Mouse (Mus musculus) liver, embryonic 16.5 days (tissue): Measurements from ENCODE around the gene Col4a1. TPM values are rescaled to one million over a fixed set of nuclear protein-coding genes. Genes with fewer than 3 reads are reported as not detected.

ENCODE experiments used
- ATAC-seq: fragments of 200-750 bp; cut with Nextera tagmentation; 2 replicates; pipeline ENCODE4 v1.8.0; 2017; ENCODE audit warnings: low read depth, mild to moderate bottlenecking, moderate number of reproducible peaks, moderate library complexity
- H3K27ac ChIP-seq: fragments of 300-500 bp; sonication (generic); 2 replicates; pipeline ENCODE4 v1.5.1; 2014; ENCODE audit warnings: mild to moderate bottlenecking, low read length
- H3K27me3 ChIP-seq: fragments of 300-500 bp; sonication (generic); 2 replicates; pipeline ENCODE4 v1.6.1; 2014; ENCODE audit warnings: low read depth, low read length, mixed read lengths; ENCODE audit not compliant: control insufficient read depth, insufficient read depth
- H3K36me3 ChIP-seq: fragments of 300-500 bp; sonication (generic); 2 replicates; pipeline ENCODE4 v1.6.1; 2014; ENCODE audit warnings: mild to moderate bottlenecking; ENCODE audit not compliant: control insufficient read depth, insufficient read depth
- H3K4me1 ChIP-seq: fragments of 300-500 bp; sonication (generic); 2 replicates; pipeline ENCODE4 v1.6.1; 2014; ENCODE audit warnings: low read depth, low read length, mixed read lengths; ENCODE audit not compliant: control insufficient read depth
- H3K4me2 ChIP-seq: fragments of 300-500 bp; sonication (generic); 2 replicates; pipeline ENCODE4 v1.6.1; 2014; ENCODE audit warnings: low read depth, low read length, mixed read lengths
- H3K4me3 ChIP-seq: fragments of 300-500 bp; sonication (generic); 2 replicates; pipeline ENCODE4 v1.5.1; 2014; ENCODE audit warnings: low read depth, mild to moderate bottlenecking, low read length
- H3K9ac ChIP-seq: fragments of 300-500 bp; sonication (generic); 2 replicates; pipeline ENCODE4 v1.6.1; 2014; ENCODE audit warnings: low read depth, low read length
- H3K9me3 ChIP-seq: fragments of 300-500 bp; sonication (generic); replicated peaks from 2 replicates; pipeline ENCODE4 v1.6.1; 2016; ENCODE audit warnings: low read length; ENCODE audit not compliant: control insufficient read depth
- WGBS: fragments of 180-500 bp; shearing (Covaris S2); extraction: QIAGEN DNeasy Blood & Tissue Kit; methylation state at CpG from one replicate; pipeline ENCODE4 v1.1.7; 2014; ENCODE audit not compliant: insufficient replicate concordance; 5-methylcytosine and 5-hydroxymethylcytosine counted together
- polyA plus RNA-seq: library from polyadenylated mRNA; unstranded; fragments of >200 nt; fragmentation: Nextera tagmentation; extraction: Ambion mirVana; gene quantifications from 2 replicates; pipeline ENCODE4 v1.2.1, GENCODE M21; 2015

The Col4a1 gene
- polyA plus RNA-seq, 1 experiment from 2014 or later: 25.7 TPM

DNA sequence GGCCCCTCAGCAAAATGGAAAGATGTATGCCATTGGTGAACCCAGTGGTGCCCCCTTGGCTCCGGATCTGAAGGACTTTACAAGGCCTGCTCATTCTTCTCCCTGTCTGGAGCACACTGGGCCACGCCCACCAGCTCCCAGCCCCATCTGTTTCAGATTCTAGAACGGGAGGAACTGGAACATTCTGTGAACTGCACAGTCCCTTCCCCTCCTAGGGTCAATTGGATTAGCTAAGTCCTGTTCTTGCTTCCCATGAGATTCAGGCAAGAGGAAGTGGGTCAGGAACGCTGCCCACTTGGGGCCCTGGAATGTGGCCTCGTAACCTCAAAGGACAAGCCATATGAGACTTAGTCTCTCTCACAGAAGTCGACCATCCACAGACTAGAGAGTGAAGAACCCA lies 41.8 kb downstream of the Col4a1 start:
- H3K27ac ChIP-seq: no peak overlapping the region
- 40% methylated on average over 6 of the region's 6 CpGs for WGBS

DNA sequence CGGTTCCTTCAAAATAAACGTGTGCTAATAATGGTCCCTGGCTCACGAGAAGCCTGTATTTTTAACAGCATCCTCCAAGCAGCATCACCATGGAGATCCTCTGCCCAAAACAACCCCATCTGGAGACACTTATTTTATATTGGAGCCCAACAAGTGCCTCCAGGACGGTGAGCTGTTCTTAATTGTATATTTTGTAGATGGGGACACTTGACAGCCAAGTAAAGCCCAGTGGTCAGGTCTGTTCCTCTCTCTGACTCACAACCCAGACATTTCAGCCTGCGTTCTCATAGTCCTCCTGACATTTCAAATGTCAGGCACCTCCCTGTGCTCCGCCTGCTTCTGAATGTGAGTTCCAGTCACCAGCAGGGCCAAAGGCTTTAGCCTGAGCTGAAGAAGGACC lies 43.9 kb downstream of the Col4a1 start:
- H3K4me2 ChIP-seq: no peak overlapping the region
- no peaks in the 10 kb centered on the region for H3K9me3 ChIP-seq
- no peak overlapping the region for H3K4me3 ChIP-seq
- H3K27me3 ChIP-seq: no peaks in the 10 kb centered on the region
- no peak overlapping the region for H3K9ac ChIP-seq
- no peak overlapping the region for H3K27ac ChIP-seq
- 69% methylated on average over 6 of the region's 6 CpGs for WGBS
- H3K36me3 ChIP-seq: no peaks in the 10 kb centered on the region
- ATAC-seq: no peak
- H3K4me1 ChIP-seq: no peaks in the 10 kb centered on the region

More for the DNA sequence above, 41.8 kb downstream of the Col4a1 start:
- H3K9ac ChIP-seq: no peak overlapping the region
- no peaks in the 10 kb centered on the region for H3K27me3 ChIP-seq
- H3K9me3 ChIP-seq: no peaks in the 10 kb centered on the region
- H3K4me3 ChIP-seq: no peak overlapping the region
- no peak overlapping the region for H3K4me2 ChIP-seq
- H3K36me3 ChIP-seq: no peaks in the 10 kb centered on the region
- H3K4me1 ChIP-seq: no peaks in the 10 kb centered on the region
- no peak for ATAC-seq

DNA sequence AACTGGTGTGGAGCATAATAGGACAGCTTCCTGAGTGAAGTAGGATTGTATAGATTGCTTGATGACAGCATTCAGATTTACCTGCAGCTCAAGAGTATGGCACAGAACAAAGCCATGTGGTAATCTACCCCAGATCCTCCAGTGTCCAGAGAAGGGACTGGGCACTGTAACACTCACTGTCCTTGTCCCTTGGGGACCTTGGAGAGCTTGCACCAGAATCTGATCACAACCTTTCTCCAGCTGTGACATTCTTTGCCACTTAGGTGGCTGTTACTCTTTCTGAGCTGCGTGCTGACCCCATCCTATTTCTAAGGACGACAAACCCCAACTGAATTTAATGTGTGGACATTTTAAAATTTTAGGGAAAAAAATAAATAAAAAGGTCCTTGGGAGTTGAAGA lies 46.2 kb downstream of the Col4a1 start:
- WGBS: 66% methylated on average over 2 of the region's 2 CpGs
- Histone ChIP-seq H3K4me1 (no peaks in the 10 kb centered on the region), H3K36me3 (no peaks in the 10 kb centered on the region), H3K9me3 (no peaks in the 10 kb centered on the region), H3K4me3 (no peak overlapping the region), H3K27ac (no peak overlapping the region), H3K27me3 (no peaks in the 10 kb centered on the region), H3K4me2 (no peak overlapping the region), H3K9ac (no peak overlapping the region)
- ATAC-seq: no peak

GRCm38 (mm10) chr8:11265971-11266370 lies 46.7 kb downstream of the Col4a1 start:
- H3K9me3 ChIP-seq: no peaks in the 10 kb centered on the region
- H3K36me3 ChIP-seq: no peaks in the 10 kb centered on the region
- no peaks in the 10 kb centered on the region for H3K27me3 ChIP-seq
- no peak overlapping the region for H3K4me2 ChIP-seq
- no peaks in the 10 kb centered on the region for H3K4me1 ChIP-seq
- H3K27ac ChIP-seq: no peak overlapping the region
- WGBS: 48% methylated on average over 3 of the region's 3 CpGs
- no peak overlapping the region for H3K4me3 ChIP-seq
- ATAC-seq: no peak
- no peak overlapping the region for H3K9ac ChIP-seq

DNA sequence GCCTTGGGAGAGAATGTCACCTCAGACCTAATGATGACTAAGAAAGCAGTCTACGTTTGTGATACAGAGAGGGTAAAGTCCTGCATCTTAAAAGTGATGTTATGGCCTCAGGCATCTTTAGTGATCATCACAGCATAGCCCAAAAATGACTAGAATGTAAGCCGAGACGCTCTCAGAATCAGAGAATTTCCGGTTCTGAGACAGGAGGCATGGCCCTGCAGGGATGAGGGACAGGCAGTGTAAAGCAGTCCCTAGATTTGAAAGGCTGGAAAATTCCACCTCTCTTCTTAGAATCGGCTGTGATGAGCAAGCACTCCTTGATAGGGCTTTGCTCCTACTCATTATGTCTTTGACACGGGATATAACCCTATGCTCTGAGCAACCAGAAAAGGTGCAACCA lies 48.8 kb downstream of the Col4a1 start:
- H3K4me3 ChIP-seq: no peak overlapping the region
- H3K27ac ChIP-seq: no peak overlapping the region
- H3K9ac ChIP-seq: no peak overlapping the region
- H3K27me3 ChIP-seq: no peaks in the 10 kb centered on the region
- no peak overlapping the region for H3K4me2 ChIP-seq
- ATAC-seq: no peak
- no peaks in the 10 kb centered on the region for H3K36me3 ChIP-seq
- WGBS: 54% methylated on average over 6 of the region's 6 CpGs
- H3K9me3 ChIP-seq: no peaks in the 10 kb centered on the region
- H3K4me1 ChIP-seq: peaks cover 2% of the 10 kb centered on the region; the same call in 1 of the 2 replicates

DNA sequence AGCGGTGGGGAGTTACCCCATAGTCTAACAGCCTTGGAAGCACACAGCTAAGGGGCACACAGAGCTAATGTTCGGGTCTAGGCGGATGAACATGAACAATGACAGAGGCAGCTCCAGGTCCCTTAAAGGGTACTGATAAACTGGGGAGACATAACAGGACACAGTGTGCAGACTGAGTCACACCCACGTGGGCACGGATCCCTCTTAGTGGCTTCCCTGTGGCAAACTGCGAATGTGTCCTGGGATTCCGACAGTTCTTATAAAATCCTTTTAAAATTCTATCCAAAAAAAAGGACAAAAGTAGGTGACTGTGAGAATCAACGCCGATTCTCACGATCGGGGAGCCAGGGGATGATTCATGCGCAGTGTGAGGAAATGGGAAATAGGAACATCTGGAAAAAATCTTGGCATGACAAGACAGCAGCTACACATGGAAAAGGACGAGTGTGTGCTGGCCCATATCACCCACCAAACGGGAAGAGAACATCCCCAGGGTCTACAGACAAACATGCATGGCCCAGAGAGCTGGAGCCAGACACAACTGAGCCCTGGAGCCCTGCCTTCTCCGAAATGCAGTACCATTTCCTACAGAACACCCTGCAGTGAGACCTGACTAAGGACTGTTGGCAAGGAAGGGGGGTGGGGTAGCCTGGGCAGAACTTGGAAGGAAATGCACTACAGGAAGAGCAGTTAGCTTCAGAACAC lies 50.4 kb downstream of the Col4a1 start:
- H3K4me1 ChIP-seq: peaks cover 2% of the 10 kb centered on the region; the same call in 1 of the 2 replicates
- no peaks in the 10 kb centered on the region for H3K9me3 ChIP-seq
- H3K27me3 ChIP-seq: no peaks in the 10 kb centered on the region
- H3K9ac ChIP-seq: no peak overlapping the region
- no peak for ATAC-seq
- no peak overlapping the region for H3K4me2 ChIP-seq
- H3K36me3 ChIP-seq: no peaks in the 10 kb centered on the region
- H3K4me3 ChIP-seq: no peak overlapping the region
- no peak overlapping the region for H3K27ac ChIP-seq
- 64% methylated on average over 15 of the region's 15 CpGs for WGBS

DNA sequence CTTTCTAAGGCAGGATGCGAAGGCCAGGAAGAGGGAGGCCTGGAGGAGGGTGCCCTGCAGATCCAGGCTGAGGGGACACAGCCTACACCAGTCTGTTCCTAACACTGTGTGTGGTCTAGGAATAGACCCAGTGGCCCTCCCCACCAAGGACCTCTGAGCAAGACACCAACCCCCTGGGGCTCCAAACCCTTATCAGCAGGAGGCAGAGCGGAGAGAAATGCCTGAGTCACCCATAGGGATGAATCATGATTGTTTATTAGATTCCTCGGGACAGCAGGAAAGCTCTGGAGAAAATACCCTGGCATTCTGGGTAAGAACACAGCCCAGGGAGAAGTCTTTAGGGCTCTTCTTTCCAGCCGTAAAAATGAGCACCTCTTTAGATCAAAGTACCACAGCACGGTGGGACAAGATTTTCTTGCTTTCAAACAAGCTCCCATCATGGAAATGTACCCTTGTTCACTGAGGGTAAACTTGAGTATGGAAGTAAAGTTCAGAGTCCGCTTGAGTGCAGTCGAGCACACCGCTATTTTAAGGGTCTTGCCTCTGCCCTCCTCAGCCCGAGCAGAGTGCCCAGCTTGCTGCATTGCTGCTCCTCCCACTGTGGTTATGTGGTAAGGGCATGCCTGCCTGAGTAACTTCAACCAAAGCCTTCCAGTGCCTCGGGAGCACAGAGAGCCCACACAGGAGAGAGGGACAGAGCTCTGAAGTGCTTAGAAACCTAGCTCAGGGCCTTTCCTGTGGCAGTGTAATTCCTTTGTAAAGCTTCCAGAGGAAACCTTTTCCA lies 52.6 kb downstream of the Col4a1 start:
- H3K27ac ChIP-seq: 0 out of 2 replicates have a peak overlapping the region, but pooled peaks have one; percentile 11
- H3K9me3 ChIP-seq: no peaks in the 10 kb centered on the region
- no peaks in the 10 kb centered on the region for H3K27me3 ChIP-seq
- 7% methylated on average over 10 of the region's 10 CpGs for WGBS
- no peak overlapping the region for H3K9ac ChIP-seq
- H3K36me3 ChIP-seq: no peaks in the 10 kb centered on the region
- no peak overlapping the region for H3K4me2 ChIP-seq
- peak; percentile 47 for ATAC-seq
- peaks cover 2% of the 10 kb centered on the region; the same call in 1 of the 2 replicates for H3K4me1 ChIP-seq
- H3K4me3 ChIP-seq: no peak overlapping the region

DNA sequence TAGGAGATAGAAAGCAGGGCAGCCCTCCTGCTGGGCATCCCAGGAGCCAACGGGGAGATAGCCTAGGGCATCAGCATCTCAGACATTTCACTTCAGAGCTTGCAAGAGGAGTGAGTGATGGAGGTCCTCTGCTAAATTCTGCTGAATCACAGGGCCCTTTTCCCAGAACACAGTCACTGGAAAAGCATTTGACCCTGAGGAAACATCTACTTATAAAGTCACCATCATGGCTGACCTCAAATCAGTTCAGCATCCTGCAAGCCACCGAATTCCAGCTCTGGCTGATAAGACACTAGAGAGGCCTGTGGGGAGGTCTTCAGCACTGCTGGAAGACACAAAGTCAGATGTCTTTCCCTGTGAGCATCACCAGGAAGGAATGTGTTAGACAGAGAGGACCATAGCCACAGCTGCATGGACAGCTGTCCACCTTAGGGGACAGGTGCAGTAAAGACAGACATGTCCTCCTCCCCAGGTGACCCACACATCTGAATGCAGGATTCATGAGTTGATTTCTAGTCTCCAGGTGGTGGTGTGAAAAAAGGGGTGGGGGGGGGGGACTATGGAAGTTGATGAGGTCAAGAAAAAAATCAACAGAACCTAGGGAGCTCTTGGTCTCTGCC lies 54.0 kb downstream of the Col4a1 start:
- Histone ChIP-seq H3K36me3 (no peaks in the 10 kb centered on the region), H3K9me3 (no peaks in the 10 kb centered on the region), H3K27ac (no peak overlapping the region), H3K4me2 (no peak overlapping the region), H3K27me3 (no peaks in the 10 kb centered on the region), H3K4me3 (no peak overlapping the region), H3K4me1 (peaks cover 2% of the 10 kb centered on the region; the same call in 1 of the 2 replicates), H3K9ac (no peak overlapping the region)
- ATAC-seq: no peak; the same call in 1 of the 2 replicates
- 34% methylated on average over 2 of the region's 2 CpGs for WGBS
